Mouse (Mus musculus) small intestine, adult 2 months (tissue): ENCODE measurements around the gene Samd10. TPM values are rescaled to one million over a fixed set of nuclear protein-coding genes. Genes with fewer than 3 reads are reported as not detected.

Experiments
- H3K27ac ChIP-seq: fragments of 200-500 bp; 2 replicates; pipeline ENCODE4 v1.5.1; 2012; ENCODE audit warnings: low read depth, low read length, control low read depth, inconsistent platforms; ENCODE audit not compliant: insufficient read depth
- H3K27me3 ChIP-seq: fragments of 200-500 bp; 2 replicates; pipeline ENCODE4 v1.6.1; 2012; ENCODE audit warnings: mild to moderate bottlenecking, moderate library complexity, low read length, inconsistent platforms; ENCODE audit not compliant: control insufficient read depth, insufficient read depth
- H3K36me3 ChIP-seq: fragments of 200-500 bp; 2 replicates; pipeline ENCODE4 v1.6.1; 2012; ENCODE audit warnings: mild to moderate bottlenecking, low read length, control low read depth, inconsistent platforms; ENCODE audit not compliant: control insufficient read depth, insufficient read depth
- H3K4me1 ChIP-seq: fragments of 200-500 bp; 2 replicates; pipeline ENCODE4 v1.6.1; 2012; ENCODE audit warnings: low read length, inconsistent platforms, mixed read lengths; ENCODE audit not compliant: control insufficient read depth, insufficient read depth, insufficient read length
- H3K4me3 ChIP-seq: fragments of 200-500 bp; 2 replicates; pipeline ENCODE4 v1.5.1; 2012; ENCODE audit warnings: low read depth, mild to moderate bottlenecking, control low read depth, inconsistent platforms, low read length, moderate library complexity
- CTCF ChIP-seq: fragments of 200-500 bp; IDR thresholded peaks from 2 replicates; pipeline ENCODE4 v1.5.1; 2012; ENCODE audit warnings: low read depth, mild to moderate bottlenecking, control low read depth, inconsistent platforms, low read length, moderate library complexity, mixed read lengths; ENCODE audit not compliant: insufficient replicate concordance, insufficient read length; ENCODE audit errors: extremely low read depth
- POLR2A ChIP-seq: fragments of 200-500 bp; IDR thresholded peaks from 2 replicates; pipeline ENCODE4 v1.6.1; 2012; ENCODE audit warnings: low read depth, mild to moderate bottlenecking, control low read depth, inconsistent platforms, low read length, moderate library complexity
- WGBS: fragments of 180-500 bp; shearing (Covaris S2); methylation state at CpG from one replicate; pipeline ENCODE4 v1.1.7; 2018; 5-methylcytosine and 5-hydroxymethylcytosine counted together
- polyA plus RNA-seq: library from polyadenylated mRNA; depleted of rRNA; stranded (reverse); fragments of >200 nt; gene quantifications from 2 replicates; pipeline ENCODE4 v1.2.3, GENCODE M21; 2012

Gene Samd10
- polyA plus RNA-seq, 1 experiment = 26.0 TPM

GRCm38 (mm10) chr2:181623401-181623800, 24.4 kb upstream of the Samd10 start:
- Histone ChIP-seq H3K27me3 (no peaks in the 10 kb centered on the region), H3K27ac (no peak overlapping the region), H3K4me1 (no peaks in the 10 kb centered on the region), H3K4me3 (no peak overlapping the region), H3K36me3 (peaks cover 43% of the 10 kb centered on the region)
- TF ChIP-seq POLR2A (no peak), CTCF (no peak)

GRCm38 (mm10) chr2:181618761-181619495, 19.9 kb upstream of the Samd10 start:
- WGBS = 87% methylated on average over 5 of the region's 5 CpGs
- H3K36me3 ChIP-seq = peaks cover 34% of the 10 kb centered on the region
- no peaks in the 10 kb centered on the region for H3K4me1 ChIP-seq
- H3K27me3 ChIP-seq = no peaks in the 10 kb centered on the region
- TF ChIP-seq CTCF = no peak
- no peak for TF ChIP-seq POLR2A
- no peak overlapping the region for H3K27ac ChIP-seq
- H3K4me3 ChIP-seq = no peak overlapping the region

GRCm38 (mm10) chr2:181602367-181602766, 3.4 kb upstream of the Samd10 start:
- TF ChIP-seq CTCF = no peak
- no peak for TF ChIP-seq POLR2A
- Histone ChIP-seq H3K27me3 (no peaks in the 10 kb centered on the region), H3K36me3 (no peaks in the 10 kb centered on the region), H3K27ac (no peak overlapping the region), H3K4me1 (peaks cover 12% of the 10 kb centered on the region; the same call in 1 of the 2 replicates), H3K4me3 (no peak overlapping the region)
- 66% methylated on average over 4 of the region's 4 CpGs for WGBS

GRCm38 (mm10) chr2:181601751-181602145, 2.7 kb upstream of the Samd10 start:
- WGBS = 20% methylated on average over 10 of the region's 10 CpGs
- H3K27me3 ChIP-seq = no peaks in the 10 kb centered on the region

GRCm38 (mm10) chr2:181600828-181601750, 2.1 kb upstream of the Samd10 start:
- Histone ChIP-seq H3K27me3 (no peaks in the 10 kb centered on the region), H3K36me3 (peaks cover 2% of the 10 kb centered on the region; the same call in 1 of the 2 replicates), H3K4me1 (peaks cover 12% of the 10 kb centered on the region; the same call in 1 of the 2 replicates), H3K27ac (peak overlapping the region; percentile 71), H3K4me3 (peak overlapping the region; percentile 69)
- WGBS = under 1% methylated on average over 57 of the region's 57 CpGs
- no peak for TF ChIP-seq CTCF
- peak; percentile 28; the same call in 1 of the 2 replicates for TF ChIP-seq POLR2A

More at GRCm38 (mm10) chr2:181601751-181602145, 2.7 kb upstream of the Samd10 start:
- Histone ChIP-seq H3K4me1 (peaks cover 12% of the 10 kb centered on the region; the same call in 1 of the 2 replicates), H3K27ac (no peak overlapping the region), H3K36me3 (0 out of 2 replicates have a peak, but pooled peaks cover 2% of the 10 kb centered on the region), H3K4me3 (peak overlapping the region; percentile 69)
- TF ChIP-seq POLR2A = no peak
- no peak for TF ChIP-seq CTCF

GRCm38 (mm10) chr2:181600226-181600758, 1.3 kb upstream of the Samd10 start:
- Histone ChIP-seq H3K27me3 (no peaks in the 10 kb centered on the region), H3K4me1 (peaks cover 12% of the 10 kb centered on the region; the same call in 1 of the 2 replicates), H3K36me3 (peaks cover 3% of the 10 kb centered on the region; the same call in 1 of the 2 replicates), H3K4me3 (peak overlapping the region; percentile 69; the same call in 1 of the 2 replicates), H3K27ac (peak overlapping the region; percentile 71; the same call in 1 of the 2 replicates)
- WGBS = 56% methylated on average over 6 of the region's 6 CpGs
- TF ChIP-seq POLR2A = no peak
- no peak for TF ChIP-seq CTCF
